Mouse (Mus musculus) heart, adult 2 months (tissue): ENCODE data around the gene Stpg4. TPM values are rescaled to one million over a fixed set of nuclear protein-coding genes. Genes with fewer than 3 reads are reported as not detected.
A peak's percentile ranks its signal among the peaks of the same experiment; 100 is the strongest.

Experiments
- DNase-seq, 2 experiments: peaks; one replicate each; pipeline ENCODE4 v3.0.0; 2021
- H3K27ac ChIP-seq: fragments of 200-600 bp; 2 replicates; pipeline ENCODE4 v1.8.1; 2022
- H3K27me3 ChIP-seq: fragments of 200-500 bp; 2 replicates; pipeline ENCODE4 v1.6.1; 2012; ENCODE audit warnings: mild to moderate bottlenecking, low read length, inconsistent platforms, mixed read lengths; ENCODE audit not compliant: control insufficient read depth, insufficient read depth
- H3K36me3 ChIP-seq: fragments of 200-500 bp; 2 replicates; pipeline ENCODE4 v1.6.1; 2012; ENCODE audit warnings: low read length, inconsistent platforms; ENCODE audit not compliant: control insufficient read depth, insufficient read depth
- H3K4me1 ChIP-seq: fragments of 200-500 bp; 2 replicates; pipeline ENCODE4 v1.6.1; 2011; ENCODE audit warnings: low read length; ENCODE audit not compliant: control insufficient read depth, insufficient read depth
- H3K4me3 ChIP-seq: fragments of 200-600 bp; 2 replicates; pipeline ENCODE4 v1.8.1; 2022
- H3K79me2 ChIP-seq: fragments of 200-500 bp; replicated peaks from 2 replicates; pipeline ENCODE4 v1.6.1; 2012; ENCODE audit warnings: mild to moderate bottlenecking, inconsistent platforms, low read length, moderate library complexity, mixed read lengths; ENCODE audit not compliant: control insufficient read depth, insufficient read depth
- H3K9ac ChIP-seq: fragments of 200-500 bp; 2 replicates; pipeline ENCODE4 v1.6.1; 2012; ENCODE audit warnings: low read depth, mild to moderate bottlenecking, control low read depth, inconsistent platforms, low read length, mixed read lengths
- CTCF ChIP-seq: fragments of 200-600 bp; IDR thresholded peaks from 2 replicates; pipeline ENCODE4 v1.8.1; 2022; ENCODE audit warnings: antibody characterized with exemption, mild to moderate bottlenecking, moderate library complexity
- EP300 ChIP-seq: fragments of 200-500 bp; IDR thresholded peaks from 2 replicates; pipeline ENCODE4 v1.6.1; 2011; ENCODE audit warnings: low read depth, low read length, control low read depth; ENCODE audit not compliant: insufficient read depth
- POLR2A ChIP-seq: fragments of 200-500 bp; IDR thresholded peaks from 2 replicates; pipeline ENCODE4 v1.6.1; 2011; ENCODE audit warnings: mild to moderate bottlenecking, low read depth, low read length, control low read depth; ENCODE audit not compliant: insufficient read depth
- WGBS: fragments of 180-500 bp; shearing (Covaris S2); methylation state at CpG from one replicate; pipeline ENCODE4 v1.1.7; 2018; 5-methylcytosine and 5-hydroxymethylcytosine counted together
- intact Hi-C: fragments of 180-260 bp; cut with DNase I; formaldehyde crosslinking; loops from one replicate; pipeline ENCODE4 v1.15.1; 2025
- polyA plus RNA-seq: library from polyadenylated mRNA; depleted of rRNA; stranded (reverse); fragments of >200 nt; gene quantifications from 2 replicates; pipeline ENCODE4 v1.2.3, GENCODE M21; 2012
- total RNA-seq, 2 experiments: library from RNA; stranded (reverse); gene quantifications; 2 replicates each; pipeline ENCODE4 v1.2.3; 2021

Gene Stpg4
- total and polyA plus RNA-seq, 3 experiments: 0.27 TPM; not detected in 2

DNA sequence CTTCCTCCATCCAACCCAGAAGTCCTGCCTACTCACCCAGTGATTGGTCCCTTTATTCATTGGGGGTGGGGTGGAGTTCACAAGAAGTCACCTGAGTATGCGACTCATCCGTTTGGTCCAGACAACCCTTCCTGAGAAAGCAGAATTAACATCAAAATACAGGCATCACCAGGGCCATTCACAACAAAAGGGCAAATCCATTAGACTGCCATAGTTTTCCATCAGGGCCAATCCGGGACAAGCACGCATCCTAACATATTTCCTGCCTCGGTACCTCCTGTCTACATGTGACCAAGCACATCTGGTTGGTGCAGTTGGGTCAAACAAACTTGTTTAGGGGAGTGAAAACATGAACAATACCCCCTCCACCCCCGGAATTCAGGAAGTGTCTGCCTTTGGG is 44.1 kb upstream of the Stpg4 start:
- DNase-seq: no peak
- TF ChIP-seq CTCF (no peak), POLR2A (no peak), EP300 (no peak)
- no peak overlapping the region for H3K4me3 ChIP-seq
- H3K36me3 ChIP-seq: no peaks in the 10 kb centered on the region
- no peaks in the 10 kb centered on the region for H3K27me3 ChIP-seq
- WGBS: 75% methylated on average over 6 of the region's 6 CpGs
- no peak overlapping the region for H3K9ac ChIP-seq
- H3K79me2 ChIP-seq: no peaks in the 10 kb centered on the region
- no peak overlapping the region for H3K27ac ChIP-seq
- intact Hi-C loops: no loop called here
- peaks cover 6% of the 10 kb centered on the region for H3K4me1 ChIP-seq

DNA sequence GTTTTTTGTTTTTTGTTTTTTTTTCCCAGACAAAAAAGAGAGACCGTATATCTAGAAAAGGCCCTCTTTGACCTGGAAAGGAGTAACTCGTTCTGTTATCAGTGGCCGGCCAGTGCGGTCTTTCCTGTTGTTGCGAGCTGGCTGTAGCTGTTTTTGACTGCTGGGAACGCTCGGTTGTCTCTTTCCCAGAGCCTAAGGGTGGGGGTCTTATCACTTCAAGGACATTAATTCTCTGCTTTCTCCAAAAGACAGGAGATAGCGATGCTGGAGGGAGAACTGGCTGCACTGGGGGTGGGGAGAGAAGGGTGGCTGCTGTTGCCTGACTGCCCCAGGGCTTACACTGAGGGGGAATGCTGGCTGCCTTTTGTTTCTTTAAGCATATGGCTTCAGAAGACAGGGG is 43.3 kb upstream of the Stpg4 start:
- no peak for DNase-seq
- intact Hi-C loops: no loop called here
- Histone ChIP-seq H3K79me2 (no peaks in the 10 kb centered on the region), H3K36me3 (no peaks in the 10 kb centered on the region), H3K4me1 (peaks cover 6% of the 10 kb centered on the region), H3K9ac (no peak overlapping the region), H3K27me3 (no peaks in the 10 kb centered on the region), H3K27ac (no peak overlapping the region), H3K4me3 (no peak overlapping the region)
- WGBS: 67% methylated on average over 8 of the region's 8 CpGs
- TF ChIP-seq POLR2A (no peak), EP300 (no peak), CTCF (no peak)

GRCm38 (mm10) chr17:87470282-87470681 is 42.7 kb upstream of the Stpg4 start:
- Histone ChIP-seq H3K27ac (no peak overlapping the region), H3K36me3 (no peaks in the 10 kb centered on the region), H3K27me3 (no peaks in the 10 kb centered on the region), H3K79me2 (no peaks in the 10 kb centered on the region), H3K4me1 (peaks cover 6% of the 10 kb centered on the region), H3K4me3 (no peak overlapping the region), H3K9ac (no peak overlapping the region)
- TF ChIP-seq POLR2A (no peak), EP300 (no peak), CTCF (no peak)
- WGBS: 62% methylated on average over 8 of the region's 8 CpGs
- no peak for DNase-seq
- intact Hi-C loops: no loop called here

DNA sequence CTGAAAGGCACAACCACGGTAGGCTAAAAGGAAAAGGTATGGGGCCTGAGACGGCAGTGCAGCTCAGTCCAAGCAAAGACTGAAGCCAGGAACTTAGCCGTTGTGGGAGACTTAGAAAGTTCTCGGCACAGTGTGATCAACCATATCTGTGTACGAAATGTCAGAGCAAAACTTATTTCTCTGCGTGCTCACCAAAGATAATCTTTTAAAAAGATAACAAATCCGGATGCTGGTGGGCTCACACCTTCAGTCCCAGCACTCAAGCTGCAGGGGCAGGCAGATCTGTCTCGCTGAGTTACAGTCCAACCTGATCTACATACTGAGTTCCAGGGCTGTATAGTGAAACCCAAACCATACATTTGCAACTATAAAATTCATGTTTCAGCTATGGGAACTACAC is 41.9 kb upstream of the Stpg4 start:
- Histone ChIP-seq H3K27ac (no peak overlapping the region), H3K4me3 (no peak overlapping the region), H3K79me2 (no peaks in the 10 kb centered on the region), H3K36me3 (no peaks in the 10 kb centered on the region), H3K9ac (no peak overlapping the region), H3K4me1 (peaks cover 6% of the 10 kb centered on the region; the same call in 1 of the 2 replicates), H3K27me3 (no peaks in the 10 kb centered on the region)
- WGBS: 79% methylated on average over 8 of the region's 8 CpGs
- TF ChIP-seq EP300 (no peak), CTCF (no peak), POLR2A (no peak)
- DNase-seq: no peak
- intact Hi-C loops: no loop called here

DNA sequence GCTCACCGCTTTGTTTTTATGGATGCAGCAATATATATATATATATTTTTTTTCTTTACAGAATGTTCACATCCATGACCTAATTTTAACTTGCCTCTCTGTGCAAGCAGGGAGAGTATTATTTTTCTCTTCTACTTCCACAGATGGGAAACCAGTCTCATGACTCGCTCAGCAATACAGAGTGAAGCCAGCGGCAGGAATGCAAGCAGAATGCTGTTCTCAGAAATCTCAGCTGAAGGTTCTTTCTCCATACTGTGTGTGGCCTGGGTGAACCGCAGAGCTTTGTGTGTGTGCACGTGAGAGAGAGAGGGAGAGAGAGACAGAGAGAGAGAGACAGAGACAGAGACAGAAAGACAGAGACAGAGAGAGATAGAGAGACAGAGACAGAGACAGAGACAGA is 41.1 kb upstream of the Stpg4 start:
- Histone ChIP-seq H3K79me2 (no peaks in the 10 kb centered on the region), H3K9ac (no peak overlapping the region), H3K4me1 (peaks cover 2% of the 10 kb centered on the region; the same call in 1 of the 2 replicates), H3K27ac (no peak overlapping the region), H3K36me3 (no peaks in the 10 kb centered on the region), H3K4me3 (no peak overlapping the region), H3K27me3 (no peaks in the 10 kb centered on the region)
- no peak for DNase-seq
- intact Hi-C loops: no loop called here
- no peak for TF ChIP-seq EP300
- no peak for TF ChIP-seq CTCF
- no peak for TF ChIP-seq POLR2A
- 79% methylated on average over 5 of the region's 5 CpGs for WGBS

GRCm38 (mm10) chr17:87461499-87461896 is 34.0 kb upstream of the Stpg4 start:
- whole genome bisulfite sequencing: 68% methylated on average over 3 of the region's 3 CpGs
- Histone ChIP-seq H3K27me3 (no peaks in the 10 kb centered on the region), H3K4me3 (no peak overlapping the region), H3K79me2 (no peaks in the 10 kb centered on the region), H3K36me3 (no peaks in the 10 kb centered on the region), H3K9ac (no peak overlapping the region), H3K4me1 (peaks cover 8% of the 10 kb centered on the region), H3K27ac (no peak overlapping the region)
- no peak for TF ChIP-seq POLR2A
- TF ChIP-seq CTCF: 0 out of 2 replicates have a peak, but pooled peaks have one; percentile 15
- no peak for TF ChIP-seq EP300
- intact Hi-C loops: no loop called here
- no peak for DNase-seq
